Mouse (Mus musculus) 416B (cell line): ENCODE measurements around the gene Gm11011.

ENCODE experiments used
- DNase-seq: peaks from one replicate; pipeline ENCODE4 v3.0.0; 2011; ENCODE audit warnings: low read depth

Gene Gm11011

DNA sequence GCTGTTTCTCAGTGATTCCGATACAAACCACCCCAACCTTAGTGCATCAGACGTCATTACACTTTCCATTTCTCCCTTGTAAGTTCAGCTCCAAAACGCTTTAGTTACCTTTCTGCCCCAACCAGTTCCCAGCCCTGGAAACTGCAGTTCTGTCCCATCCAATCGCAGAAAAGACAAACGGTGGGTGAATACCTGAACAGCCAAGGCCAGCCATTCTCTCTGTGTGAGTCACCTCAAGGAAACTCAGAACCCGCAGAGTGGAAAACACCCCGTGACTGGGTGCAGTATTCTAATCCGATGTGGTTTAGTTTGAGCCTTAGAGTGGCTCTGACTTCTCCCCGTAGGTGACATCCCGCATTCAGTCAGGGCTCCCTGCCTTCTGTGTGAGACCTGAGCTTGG is 2.2 kb upstream of the Gm11011 start:
- no peak for DNase-seq

DNA sequence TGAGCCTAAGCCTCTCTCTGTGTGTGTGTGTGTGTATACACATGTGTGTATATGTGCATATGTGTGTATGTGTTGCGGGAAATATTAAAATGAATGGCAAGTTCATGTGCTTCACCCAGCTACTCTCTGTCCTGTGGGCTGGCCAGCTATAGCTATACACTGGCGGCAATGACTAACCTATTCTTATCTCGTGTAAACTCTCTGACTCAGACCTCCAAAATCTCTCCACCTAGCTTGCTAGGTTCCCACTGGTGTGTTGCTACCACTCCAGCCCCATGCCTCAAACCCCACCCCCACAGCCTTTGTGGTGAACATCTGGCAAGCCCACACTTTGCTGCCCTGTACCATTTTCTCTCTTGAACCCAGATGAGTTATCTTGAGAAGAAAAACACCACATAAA is 857 bp downstream of the Gm11011 start:
- no peak for DNase-seq

DNA sequence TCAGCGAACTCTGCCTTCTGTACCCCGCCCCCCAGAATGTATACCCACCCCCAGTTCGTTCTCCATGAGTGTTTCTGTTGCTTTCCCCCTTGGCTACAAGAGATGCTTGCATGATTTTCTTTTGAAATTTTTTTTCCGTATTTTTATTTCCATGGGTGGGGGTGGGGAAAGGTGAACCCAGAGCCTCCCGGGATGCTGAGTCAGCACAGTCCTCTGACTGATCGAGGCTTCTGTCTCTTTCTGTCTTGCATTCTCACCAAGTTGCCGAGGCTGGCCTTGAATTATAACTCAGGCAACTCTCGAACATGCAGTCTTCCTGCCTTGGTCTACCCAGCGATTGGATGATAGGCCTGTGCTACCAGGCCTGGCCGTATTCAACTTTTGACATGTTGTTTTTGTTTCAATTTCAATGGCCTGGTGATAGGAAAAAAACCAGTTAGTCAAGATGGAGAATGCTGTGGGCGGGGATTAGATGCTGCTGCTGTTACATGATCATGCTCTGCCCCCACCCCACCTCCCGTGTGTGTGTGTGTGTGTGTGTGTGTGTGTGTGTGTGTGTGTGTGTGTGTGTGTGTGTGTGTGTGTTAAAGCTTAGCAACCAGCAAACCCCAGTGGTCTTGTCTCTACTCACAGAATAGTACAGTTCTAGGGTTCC is 1.8 kb downstream of the Gm11011 start:
- DNase-seq: no peak

DNA sequence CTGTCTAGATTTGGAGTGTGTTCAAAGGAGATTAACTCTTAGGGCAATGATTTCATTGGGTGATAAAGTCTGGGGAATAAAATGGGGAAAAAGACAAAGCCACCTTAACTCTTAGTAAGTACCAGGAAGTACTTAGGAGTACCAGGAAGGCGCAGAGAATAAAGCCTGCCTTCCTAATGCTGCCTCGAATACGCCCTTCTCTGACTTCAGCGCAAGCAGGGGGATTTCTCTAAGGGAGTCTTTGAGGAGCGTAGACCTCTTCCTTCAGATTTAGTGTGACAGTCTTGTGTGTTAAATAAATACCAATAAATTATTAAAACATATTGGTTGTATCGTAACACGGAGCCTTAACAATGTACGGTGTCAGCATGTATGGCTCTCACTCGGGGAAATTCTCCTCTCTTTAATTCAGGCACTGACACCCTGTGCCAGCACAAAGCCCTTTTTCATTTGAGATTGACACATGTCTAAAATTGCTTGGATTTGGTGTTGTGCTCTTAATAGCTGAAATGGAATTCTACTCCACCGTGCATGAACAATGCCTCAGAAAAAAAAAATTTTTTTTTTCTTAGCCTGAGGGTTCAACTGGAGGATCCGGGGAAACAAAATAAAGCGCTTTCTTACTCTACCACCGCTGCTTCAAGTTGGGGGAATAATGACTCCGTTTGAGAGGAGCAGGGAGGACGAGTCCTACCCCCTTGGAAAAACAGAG is 2.6 kb downstream of the Gm11011 start:
- DNase-seq: no peak

DNA sequence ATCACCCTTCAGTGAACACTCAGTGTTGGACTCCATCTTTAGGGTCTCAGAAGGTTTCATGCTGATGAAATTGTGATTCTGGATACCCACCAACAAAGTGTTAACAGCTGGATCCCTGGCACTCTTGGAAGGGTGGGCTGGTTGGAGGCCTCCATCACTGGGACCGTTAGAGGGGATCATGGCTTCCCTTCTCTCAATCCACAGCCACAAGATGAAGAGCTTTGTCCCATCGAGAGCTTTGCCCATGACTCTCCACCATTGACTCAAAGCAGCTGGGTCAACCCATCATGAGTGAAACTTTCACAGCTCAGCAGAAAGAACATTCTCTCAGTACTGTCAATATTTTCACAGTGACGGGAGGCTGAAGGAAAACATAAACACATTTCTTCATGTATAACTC is 4.1 kb downstream of the Gm11011 start:
- no peak for DNase-seq

DNA sequence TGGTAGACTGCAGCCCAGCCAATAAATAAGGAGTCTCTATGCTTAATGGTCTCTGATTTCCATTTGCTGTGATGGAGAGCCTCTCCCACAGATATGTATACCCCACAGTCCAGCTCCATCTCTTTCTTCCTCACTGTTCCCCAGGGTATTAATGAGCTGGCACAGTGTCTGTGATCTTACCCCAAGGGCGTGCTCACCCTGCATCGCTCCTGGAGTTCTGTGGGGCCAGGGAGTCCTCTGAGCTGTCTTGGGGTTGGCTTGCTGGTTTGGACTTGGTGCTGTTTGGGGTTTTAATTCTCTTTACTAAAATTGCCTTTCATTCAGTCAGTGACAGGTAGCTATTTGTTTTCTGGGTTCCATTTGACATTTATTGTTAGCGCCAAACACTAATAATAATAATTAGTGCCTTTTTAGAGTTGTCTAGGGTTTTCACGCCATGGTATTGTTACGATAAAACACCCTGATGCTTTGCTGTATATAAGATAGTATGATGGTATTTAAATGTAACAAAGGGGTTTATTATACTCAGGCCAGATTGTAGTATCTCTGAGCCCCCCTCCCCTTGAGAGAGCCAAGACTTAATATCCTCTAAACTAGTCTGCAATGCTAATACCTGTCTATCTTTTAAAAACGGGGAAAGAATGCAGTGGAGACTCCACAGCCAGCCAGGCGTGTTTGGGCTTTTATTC is 9.9 kb downstream of the Gm11011 start:
- DNase-seq: no peak

DNA sequence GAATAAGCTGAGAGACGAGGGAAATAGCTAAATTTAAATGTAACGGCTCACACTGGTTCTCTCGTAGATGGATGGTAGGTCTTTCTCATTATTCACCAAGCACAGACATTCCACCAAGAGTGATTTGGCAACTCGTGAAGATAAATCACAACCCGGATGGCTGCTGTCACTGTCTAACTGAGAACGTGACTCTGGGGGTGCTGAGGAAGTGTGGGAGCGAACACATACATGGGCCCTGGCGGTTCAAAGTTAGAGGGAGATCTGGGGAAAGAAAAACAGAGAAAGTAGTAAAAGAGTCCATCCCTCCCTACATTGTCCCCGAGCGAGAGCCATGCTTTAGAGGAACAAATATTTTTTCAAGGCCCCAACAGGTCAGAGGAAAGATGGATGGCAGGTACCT is 17.5 kb downstream of the Gm11011 start:
- DNase-seq: no peak

DNA sequence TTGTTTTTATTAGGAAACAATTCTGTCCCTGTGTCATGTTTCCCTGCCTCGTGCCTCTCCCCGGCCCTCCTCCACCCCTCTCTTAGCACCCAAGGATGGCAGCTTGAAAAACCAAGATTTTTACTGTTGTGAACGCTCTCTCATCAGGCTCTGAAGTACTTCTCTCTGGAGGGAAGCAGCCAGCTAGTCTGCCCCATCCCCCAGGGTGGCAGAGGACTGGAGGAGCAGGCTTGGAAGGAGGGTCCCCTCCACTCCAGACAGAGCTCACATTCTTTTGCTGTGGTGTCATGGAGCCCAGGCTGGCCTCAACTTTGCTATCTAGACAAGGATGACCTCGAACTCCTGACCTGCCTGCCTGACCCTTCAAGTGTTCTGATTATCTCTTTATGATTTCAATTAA is 21.4 kb downstream of the Gm11011 start:
- no peak for DNase-seq

DNA sequence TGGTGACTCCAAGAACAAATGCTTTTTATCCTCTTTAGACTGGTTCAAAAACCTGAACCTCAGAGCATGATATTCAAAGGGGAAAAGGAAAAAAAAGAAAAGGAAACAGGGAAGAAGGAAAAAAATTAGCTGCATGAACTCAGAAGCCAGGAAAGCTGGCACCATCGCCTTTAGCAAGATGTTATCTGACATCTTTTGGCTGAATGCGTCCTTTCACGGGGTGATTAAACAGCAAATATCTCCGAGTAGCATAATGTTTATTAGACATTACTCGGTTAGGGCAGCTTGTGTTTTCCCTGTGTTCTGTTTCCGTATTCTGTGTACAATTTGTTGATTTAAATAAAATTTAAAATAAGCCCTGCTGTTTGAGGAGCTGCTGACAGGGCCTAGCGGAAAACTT is 21.8 kb downstream of the Gm11011 start:
- no peak for DNase-seq

DNA sequence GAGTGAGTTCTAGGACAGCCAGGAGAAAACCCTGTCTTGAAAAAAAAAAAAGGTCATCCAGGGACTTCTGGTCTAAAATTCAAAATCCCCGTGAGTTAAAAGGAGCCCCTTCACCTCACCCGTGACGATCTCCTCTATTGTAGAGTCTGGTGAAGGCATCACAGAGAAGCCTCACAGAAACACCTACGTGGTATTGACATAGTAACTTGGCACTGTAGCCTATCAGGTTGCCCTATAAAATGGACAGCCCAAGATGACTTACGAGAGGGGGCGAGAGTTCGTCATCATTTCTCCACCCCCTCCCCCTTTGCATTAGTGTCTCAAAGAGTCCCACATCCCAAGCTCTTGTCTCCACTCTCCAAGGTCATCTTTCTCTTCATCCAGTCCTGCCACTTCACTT is 41.9 kb downstream of the Gm11011 start:
- no peak for DNase-seq

DNA sequence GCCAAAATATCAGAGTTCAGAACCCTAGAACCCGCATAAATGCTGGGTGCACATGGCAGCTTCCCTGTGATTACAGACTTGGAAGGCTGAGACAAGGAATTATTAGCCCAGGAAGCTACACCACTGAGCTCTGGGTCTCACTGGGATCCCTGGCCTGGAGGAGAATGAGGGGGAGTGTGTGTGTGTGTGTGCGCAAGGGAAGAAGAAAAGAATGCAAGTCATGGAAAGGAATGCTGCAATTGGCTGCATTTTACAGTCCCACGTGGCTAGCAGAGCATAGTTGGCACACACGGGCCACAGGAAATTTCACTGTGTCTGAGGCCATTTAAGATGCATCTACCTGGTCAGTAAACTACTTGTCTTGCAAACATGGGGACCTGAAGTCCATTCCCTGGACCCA is 48.6 kb downstream of the Gm11011 start:
- DNase-seq: no peak
